Mouse (Mus musculus): ENCODE measurements at regions not wholly inside any gene's neighbourhood (a gene's known extent, or its start where the extent isn't known, plus 50 kb on each side); places are given as distances from the start of the nearest gene placed in this dataset.
"Not testable (repeated sequence)": the region's sequence is repeated elsewhere in the genome, so short reads cannot be mapped to it uniquely, and the experiment has no call there.

DNA sequence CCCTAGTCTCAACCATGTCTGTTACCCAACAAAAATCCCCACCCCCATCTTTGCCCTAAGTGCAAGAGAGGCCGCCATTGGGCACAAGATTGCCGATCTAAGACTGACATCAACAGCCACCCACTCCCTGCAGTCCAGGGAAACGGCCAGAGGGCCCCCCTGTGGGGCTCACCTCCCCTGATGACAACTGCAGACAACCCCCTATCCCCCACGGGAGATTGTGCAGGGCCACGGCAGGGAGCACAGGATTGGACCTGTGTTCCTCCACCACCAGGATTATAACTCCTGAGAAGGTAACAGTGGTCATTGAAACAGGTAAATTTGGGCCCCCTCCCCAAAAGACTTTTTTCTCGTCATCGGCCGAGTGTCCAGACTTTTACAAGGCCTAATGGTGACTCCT lies 54.4 kb upstream of the Alkbh8 start:
- TF ChIP-seq CTCF (IDR thresholded peaks at IDR 0.05; ENCODE audit: borderline replicate concordance, extremely low read depth, insufficient read depth, insufficient read length); POLR2A (IDR thresholded peaks at IDR 0.05; ENCODE audit: borderline replicate concordance, extremely low read depth, insufficient read depth, insufficient read length, poor library complexity, severe bottlenecking): not testable (repeated sequence)

Data from brain, embryonic 14.5 days (tissue).